Mouse (Mus musculus) NIH3T3 (cell line): ENCODE measurements around the gene Map4k3.

Experiments
- DNase-seq: peaks from one replicate; pipeline ENCODE4 v3.0.0-alpha.2; 2012; ENCODE audit warnings: low read depth

Map4k3 gene

GRCm38 (mm10) chr17:80729080-80729749, 930 bp upstream of the Map4k3 start:
- DNase-seq, result no peak

- peak; percentile 66 for DNase-seq
Measured at GRCm38 (mm10) chr17:80727341-80727951, 839 bp downstream of the Map4k3 start.

- DNase-seq, result peak; percentile 65
Measured at GRCm38 (mm10) chr17:80726821-80727220, 1.5 kb downstream of the Map4k3 start.

- no peak for DNase-seq
Measured at GRCm38 (mm10) chr17:80723092-80723491, 5.2 kb downstream of the Map4k3 start.

GRCm38 (mm10) chr17:80721670-80722069, 6.6 kb downstream of the Map4k3 start:
- DNase-seq, result no peak

- no peak for DNase-seq
Measured at GRCm38 (mm10) chr17:80719309-80719708, 9.0 kb downstream of the Map4k3 start.

- DNase-seq, result no peak
Measured at GRCm38 (mm10) chr17:80718243-80718642, 10.0 kb downstream of the Map4k3 start.

GRCm38 (mm10) chr17:80713588-80713987, 14.7 kb downstream of the Map4k3 start:
- DNase-seq, result no peak

- no peak for DNase-seq
Measured at GRCm38 (mm10) chr17:80709921-80710838, 18.1 kb downstream of the Map4k3 start.

GRCm38 (mm10) chr17:80708803-80709202, 19.5 kb downstream of the Map4k3 start:
- no peak for DNase-seq

GRCm38 (mm10) chr17:80707176-80707575, 21.1 kb downstream of the Map4k3 start:
- DNase-seq, result peak; percentile 35

GRCm38 (mm10) chr17:80706608-80707007, 21.7 kb downstream of the Map4k3 start:
- DNase-seq, result no peak

GRCm38 (mm10) chr17:80701687-80702086, 26.6 kb downstream of the Map4k3 start:
- no peak for DNase-seq

- DNase-seq, result no peak
Measured at GRCm38 (mm10) chr17:80698930-80699329, 29.4 kb downstream of the Map4k3 start.

GRCm38 (mm10) chr17:80698191-80698901, 29.9 kb downstream of the Map4k3 start:
- peak; percentile 23 for DNase-seq

GRCm38 (mm10) chr17:80696956-80697355, 31.3 kb downstream of the Map4k3 start:
- no peak for DNase-seq

- DNase-seq, result no peak
Measured at GRCm38 (mm10) chr17:80696210-80696609, 32.1 kb downstream of the Map4k3 start.

- DNase-seq, result no peak
Measured at GRCm38 (mm10) chr17:80693707-80694106, 34.6 kb downstream of the Map4k3 start.

GRCm38 (mm10) chr17:80692183-80692582, 36.1 kb downstream of the Map4k3 start:
- no peak for DNase-seq

- no peak for DNase-seq
Measured at GRCm38 (mm10) chr17:80688701-80689100, 39.6 kb downstream of the Map4k3 start.

GRCm38 (mm10) chr17:80686066-80686465, 42.2 kb downstream of the Map4k3 start:
- DNase-seq, result peak; percentile 74
